Mouse (Mus musculus) right cerebral cortex, postnatal 10 days (tissue): ENCODE results near the gene Ankef1.

Source experiments
- DNase-seq, 2 experiments: peaks; one replicate each; pipeline ENCODE4 v3.0.0; 2021; ENCODE audit warnings: low spot score in 2 of 2

Ankef1 gene

DNA sequence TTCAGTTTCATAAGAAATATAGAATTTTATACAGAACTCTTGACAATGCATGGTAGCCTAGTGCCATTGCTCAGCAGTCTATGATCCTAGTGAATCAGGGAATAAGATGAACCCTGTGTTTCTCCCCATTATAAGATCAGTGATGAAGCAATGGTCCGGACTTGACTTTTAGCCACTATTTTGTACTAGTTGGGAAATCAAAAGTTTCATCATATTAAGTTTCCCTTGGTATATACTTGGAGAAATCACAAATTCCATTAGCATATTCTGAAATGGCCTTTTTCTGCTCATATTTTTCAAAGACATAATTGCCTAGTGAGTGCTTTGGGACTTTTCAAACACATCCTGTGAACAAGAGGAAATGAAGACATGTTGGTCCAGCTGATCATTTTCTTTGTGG, at the start of gene Ankef1:
Gene Ankef1 (plus strand): TSS at position 260 of the 400 bp plus-strand sequence.
- DNase-seq, result no peak

- DNase-seq, result no peak
Measured at GRCm38 (mm10) chr2:136456468-136456867, 45.2 kb upstream of the Ankef1 start.

DNA sequence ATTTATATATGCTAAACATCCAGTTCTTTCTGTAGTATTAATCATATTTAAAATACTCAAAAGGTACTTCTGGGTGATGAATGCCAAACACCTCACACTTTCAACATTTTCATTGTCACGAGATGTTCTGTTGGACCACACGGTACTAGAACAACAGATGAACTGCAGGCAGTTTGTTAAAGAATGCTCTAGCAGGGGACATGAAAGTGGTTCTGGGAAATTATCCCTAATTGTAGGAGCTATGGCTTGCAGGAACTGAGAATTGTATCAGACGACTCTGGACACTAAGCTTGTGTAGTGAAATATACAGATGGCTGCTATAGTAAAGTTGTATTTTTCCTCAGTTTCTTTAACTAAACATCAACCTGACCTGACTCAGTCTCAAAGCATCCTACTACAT, 44.8 kb upstream of the Ankef1 start:
- no peak for DNase-seq

- no peak for DNase-seq
Measured at GRCm38 (mm10) chr2:136477656-136478055, 24.1 kb upstream of the Ankef1 start.

DNA sequence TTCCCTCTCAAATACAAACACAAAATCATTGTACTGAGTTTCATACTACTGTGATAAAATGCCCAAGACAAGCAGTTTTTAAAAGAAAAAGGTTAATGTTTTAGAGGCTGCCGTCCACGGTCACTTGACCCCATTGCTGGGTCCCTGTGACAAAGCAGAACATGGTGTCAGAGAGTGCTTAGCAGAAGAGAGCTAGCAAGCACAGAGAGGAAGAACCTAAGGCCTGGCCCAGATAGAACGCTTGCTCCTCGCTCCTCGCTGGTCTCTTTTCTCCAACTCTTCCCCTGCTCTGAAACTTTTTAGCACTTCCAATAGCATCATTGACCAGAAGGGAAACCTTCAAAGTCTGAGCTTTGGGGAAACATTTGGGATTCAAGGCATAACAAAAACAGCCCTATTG, 19.4 kb upstream of the Ankef1 start:
- no peak for DNase-seq

DNA sequence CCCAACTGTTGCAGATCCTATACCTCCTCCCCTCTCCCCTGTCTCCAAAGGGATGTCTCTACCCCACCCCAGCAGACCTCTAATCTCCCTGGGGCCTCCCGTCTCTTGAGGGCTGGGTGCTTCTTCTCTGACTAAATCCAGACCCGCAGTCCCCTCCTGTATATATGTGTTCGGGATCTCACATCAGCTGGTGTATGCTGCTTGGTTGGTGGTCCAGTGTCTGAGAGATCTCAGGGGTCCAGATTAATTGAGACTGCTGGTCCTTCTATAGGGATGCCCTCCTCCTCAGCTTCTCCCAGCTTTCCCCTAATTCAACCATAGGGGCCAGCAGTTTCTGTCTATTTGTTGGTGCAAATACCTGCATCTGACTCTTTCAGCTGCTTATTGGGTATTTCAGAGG, 18.7 kb upstream of the Ankef1 start:
- DNase-seq, result no peak

- DNase-seq, result no peak
Measured at GRCm38 (mm10) chr2:136484955-136485354, 16.8 kb upstream of the Ankef1 start.

DNA sequence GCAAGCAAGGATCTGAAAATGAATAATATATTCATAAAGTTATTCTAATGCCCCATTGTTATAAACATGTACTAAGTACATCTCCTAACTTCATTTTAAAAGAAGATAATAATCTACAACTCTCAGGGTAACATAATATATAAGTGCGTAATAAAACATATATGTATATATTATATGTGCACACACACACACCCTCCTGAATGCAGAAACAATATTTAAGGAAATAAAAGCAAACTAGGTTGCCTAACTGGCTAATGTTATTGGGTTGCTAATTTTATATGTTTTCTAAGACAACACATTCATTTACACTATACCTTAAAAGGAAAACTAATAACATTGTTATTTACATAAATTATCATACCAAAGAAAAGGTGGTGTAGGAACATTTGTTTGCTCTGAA, 16.3 kb upstream of the Ankef1 start:
- no peak for DNase-seq

- peak; percentile 47 to 79 for DNase-seq
Measured at GRCm38 (mm10) chr2:136485815-136486619, 15.7 kb upstream of the Ankef1 start.

- no peak for DNase-seq
Measured at GRCm38 (mm10) chr2:136486986-136487385, 14.7 kb upstream of the Ankef1 start.

GRCm38 (mm10) chr2:136511073-136511472, 9.4 kb downstream of the Ankef1 start:
- DNase-seq, result no peak

DNA sequence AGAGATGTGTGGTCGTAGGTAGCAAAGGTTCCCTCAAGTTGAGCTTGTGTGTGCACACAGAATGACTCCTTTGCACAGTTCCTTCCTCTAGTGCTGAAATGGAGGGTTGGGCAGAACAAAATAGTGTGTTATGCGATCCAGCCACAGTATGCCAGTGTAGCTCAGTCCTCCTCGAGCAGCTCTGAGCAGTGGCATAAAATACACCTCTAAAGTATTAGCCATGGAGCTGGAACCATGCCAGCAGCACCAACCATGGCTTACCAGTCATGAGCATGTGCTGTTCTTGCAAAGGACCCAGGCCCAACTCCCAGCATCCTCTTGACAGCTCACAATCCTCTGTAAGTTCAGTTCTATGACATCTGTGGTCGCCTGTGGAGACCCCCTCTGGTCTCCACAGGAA, 10.0 kb downstream of the Ankef1 start:
- no peak for DNase-seq

DNA sequence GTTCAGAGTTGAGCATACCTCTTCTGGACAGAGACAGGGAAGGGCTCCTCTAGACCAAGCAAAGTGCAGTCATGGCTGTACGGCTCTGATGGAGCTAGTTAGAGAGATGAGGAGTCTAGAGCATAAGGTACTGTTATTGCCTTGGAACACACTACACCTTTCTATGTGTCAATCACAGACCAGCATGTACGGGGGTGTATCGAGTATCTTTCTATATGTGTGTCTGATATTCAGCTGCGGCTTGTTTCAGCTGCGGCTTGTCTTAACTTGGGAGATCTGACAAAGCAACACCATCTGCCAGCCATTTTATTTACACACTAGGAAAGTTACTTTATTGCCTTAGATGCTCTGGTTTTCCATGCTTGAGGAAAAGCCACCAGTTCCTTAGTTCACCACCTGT, 11.1 kb downstream of the Ankef1 start:
- DNase-seq, result peak in 1 of 2 experiments; percentile 77

DNA sequence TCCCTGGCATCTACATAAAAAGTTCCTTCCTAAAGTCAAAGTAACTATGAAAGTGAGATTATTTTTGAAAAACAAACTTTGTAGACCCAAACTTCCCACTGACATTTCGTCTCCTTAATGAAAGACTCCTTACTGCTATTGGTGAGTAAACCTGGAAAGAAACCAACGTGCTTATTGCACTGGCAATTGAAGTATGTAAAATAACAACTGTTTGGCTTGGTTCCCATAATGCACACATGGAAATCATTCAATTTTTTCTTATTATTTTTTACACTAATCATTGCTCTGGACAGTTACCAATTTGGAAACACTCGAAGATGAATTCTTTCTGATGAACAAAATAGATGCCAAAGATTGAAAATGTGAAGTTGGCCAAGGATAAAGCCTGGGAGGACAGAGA, 12.1 kb downstream of the Ankef1 start:
- DNase-seq, result no peak

GRCm38 (mm10) chr2:136515501-136515900, 13.8 kb downstream of the Ankef1 start:
- peak in 1 of 2 experiments; percentile 37 for DNase-seq

DNA sequence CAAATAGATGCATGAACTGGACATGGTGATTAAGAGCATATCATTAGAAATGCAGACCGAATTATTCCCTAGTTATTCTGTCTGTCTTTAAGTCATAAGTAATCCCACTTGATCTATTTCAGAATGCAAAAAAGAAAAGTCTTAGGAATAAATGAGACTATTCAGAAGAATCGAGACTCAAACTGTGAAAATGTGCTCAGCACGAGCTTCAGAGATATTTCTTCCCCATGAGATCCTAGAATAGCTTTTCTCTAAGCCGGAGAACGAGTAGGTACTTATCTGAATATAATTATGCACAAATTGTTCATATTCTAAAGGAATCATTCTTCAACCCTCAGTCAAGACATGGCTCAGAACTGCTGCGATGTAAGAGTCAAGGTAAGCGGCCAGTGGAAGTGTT, 27.2 kb downstream of the Ankef1 start:
- DNase-seq, result no peak

DNA sequence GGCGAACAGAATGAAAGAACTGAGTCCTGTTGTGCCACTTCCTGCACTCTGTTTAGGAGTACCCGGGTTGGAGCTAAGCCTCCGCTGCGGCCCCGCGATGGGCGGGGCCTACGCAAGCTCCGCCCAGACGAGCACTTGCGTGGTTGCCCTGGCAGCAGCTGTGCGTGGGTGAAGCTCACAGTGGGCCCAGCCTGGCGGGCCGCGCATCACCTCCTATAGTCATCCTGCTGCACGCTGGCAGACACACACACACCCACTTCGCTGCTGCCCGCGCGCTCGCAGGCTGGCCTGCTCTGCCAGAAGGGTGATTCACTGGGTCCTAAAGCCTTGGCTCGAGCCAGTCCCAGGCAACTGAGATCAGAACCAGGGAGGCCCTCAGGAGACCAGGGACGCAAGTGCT, 30.3 kb downstream of the Ankef1 start:
- DNase-seq, result peak; percentile 93 to 95

DNA sequence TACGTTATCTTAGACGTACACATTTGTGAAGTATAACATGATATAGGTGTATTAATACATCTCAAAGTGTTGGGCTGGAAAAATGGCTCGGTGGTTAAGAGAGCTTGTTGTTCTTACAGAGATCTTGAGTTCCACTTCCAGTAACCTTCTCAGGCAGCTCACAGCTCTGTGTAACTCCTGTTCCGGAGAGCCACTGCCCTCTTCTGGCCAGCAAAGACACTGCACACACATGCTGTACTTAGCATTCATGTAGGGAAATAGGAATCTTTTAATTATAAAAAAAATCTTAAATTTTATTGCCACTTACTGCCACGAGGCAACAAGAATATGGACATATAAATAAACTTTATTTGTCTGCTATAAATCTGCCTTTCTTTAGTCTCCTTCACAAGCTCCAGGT, 56.3 kb downstream of the Ankef1 start:
- peak in 1 of 2 experiments; percentile 35 for DNase-seq

- DNase-seq, result no peak
Measured at GRCm38 (mm10) chr2:136562336-136562735, 60.6 kb downstream of the Ankef1 start.

DNA sequence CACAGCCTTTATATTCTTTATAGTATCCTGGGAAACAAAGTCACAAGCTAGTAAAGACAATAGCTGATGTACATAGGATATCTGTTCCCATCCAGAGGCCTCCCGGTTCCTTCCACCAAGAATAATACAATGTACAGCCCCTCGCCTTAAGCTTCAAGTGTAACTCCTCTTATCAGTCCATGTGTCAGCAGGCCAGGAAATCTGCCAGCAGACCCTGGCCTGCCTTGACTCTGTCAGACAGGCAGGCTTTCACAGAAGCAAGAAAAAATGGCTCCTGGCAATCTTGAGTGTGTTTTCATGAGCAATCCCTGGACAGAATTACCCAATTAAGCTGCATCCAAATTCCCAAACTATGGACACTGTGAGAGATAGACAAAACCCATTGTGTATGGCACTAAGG, 69.1 kb downstream of the Ankef1 start:
- DNase-seq, result no peak

- no peak for DNase-seq
Measured at GRCm38 (mm10) chr2:136582762-136583161, 81.1 kb downstream of the Ankef1 start.

DNA sequence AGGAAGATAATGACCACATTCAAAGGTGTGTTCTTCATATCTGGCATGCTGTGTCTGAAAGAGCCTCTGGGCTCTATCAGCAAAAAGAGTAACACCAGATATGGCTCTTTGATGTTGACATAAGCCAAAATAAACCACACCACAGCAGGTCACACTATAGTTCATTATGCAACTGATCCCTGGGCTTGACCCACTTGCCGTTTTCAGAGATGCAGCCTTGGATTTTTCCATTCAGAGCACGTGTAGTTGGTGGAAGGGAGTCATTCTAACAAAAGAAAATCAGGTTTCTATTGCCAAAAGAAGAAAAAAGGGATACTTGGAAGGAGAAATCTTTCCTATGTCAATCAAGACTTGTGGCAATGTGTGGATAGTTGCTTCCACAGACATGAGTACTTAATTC, 87.1 kb downstream of the Ankef1 start:
- no peak for DNase-seq

- DNase-seq, result peak; percentile 48 to 77
Measured at GRCm38 (mm10) chr2:136596451-136596850, 94.7 kb downstream of the Ankef1 start.

- DNase-seq, result peak in 1 of 2 experiments; percentile 40
Measured at GRCm38 (mm10) chr2:136598743-136599142, 97.0 kb downstream of the Ankef1 start.
